Mouse (Mus musculus) lung, embryonic 15.5 days (tissue): ENCODE measurements around the gene Barhl2. TPM values are rescaled to one million over a fixed set of nuclear protein-coding genes. Genes with fewer than 3 reads are reported as not detected.

ENCODE experiments used
- ATAC-seq: fragments of 200-750 bp; cut with Nextera tagmentation; 2 replicates; pipeline ENCODE4 v1.8.0; 2017; ENCODE audit warnings: moderate number of reproducible peaks, borderline replicate concordance; ENCODE audit not compliant: low FRiP score, low TSS enrichment; ENCODE audit errors: extremely low read depth
- H3K27ac ChIP-seq: fragments of 300-500 bp; sonication (generic); 2 replicates; pipeline ENCODE4 v1.5.1; 2015; ENCODE audit warnings: moderate library complexity, mild to moderate bottlenecking, inconsistent platforms
- H3K27me3 ChIP-seq: fragments of 300-500 bp; sonication (generic); 2 replicates; pipeline ENCODE4 v1.6.1; 2015; ENCODE audit warnings: inconsistent platforms
- H3K36me3 ChIP-seq: fragments of 300-500 bp; sonication (generic); 2 replicates; pipeline ENCODE4 v1.6.1; 2015; ENCODE audit warnings: inconsistent platforms
- H3K4me1 ChIP-seq: fragments of 300-500 bp; sonication (generic); 2 replicates; pipeline ENCODE4 v1.6.1; 2015; ENCODE audit warnings: inconsistent platforms
- H3K4me2 ChIP-seq: fragments of 300-500 bp; sonication (generic); 2 replicates; pipeline ENCODE4 v1.6.1; 2015; ENCODE audit warnings: inconsistent platforms, mild to moderate bottlenecking, moderate library complexity
- H3K4me3 ChIP-seq: fragments of 300-500 bp; sonication (generic); 2 replicates; pipeline ENCODE4 v1.5.1; 2015; ENCODE audit warnings: mild to moderate bottlenecking, inconsistent platforms
- H3K9ac ChIP-seq: fragments of 300-500 bp; sonication (generic); 2 replicates; pipeline ENCODE4 v1.6.1; 2015; ENCODE audit warnings: inconsistent platforms
- H3K9me3 ChIP-seq: fragments of 300-500 bp; sonication (generic); 2 replicates; pipeline ENCODE4 v1.6.1; 2016; ENCODE audit warnings: inconsistent platforms
- WGBS: fragments of 180-500 bp; shearing (Covaris S2); methylation state at CpG from one replicate; pipeline ENCODE4 v1.1.7; 2015; 5-methylcytosine and 5-hydroxymethylcytosine counted together
- polyA plus RNA-seq: library from polyadenylated mRNA; unstranded; fragments of >200 nt; fragmentation: Nextera tagmentation; extraction: Ambion mirVana; gene quantifications from 2 replicates; pipeline ENCODE4 v1.2.1, GENCODE M21; 2015

Gene Barhl2
- not detected in 2 replicates for polyA plus RNA-seq

DNA sequence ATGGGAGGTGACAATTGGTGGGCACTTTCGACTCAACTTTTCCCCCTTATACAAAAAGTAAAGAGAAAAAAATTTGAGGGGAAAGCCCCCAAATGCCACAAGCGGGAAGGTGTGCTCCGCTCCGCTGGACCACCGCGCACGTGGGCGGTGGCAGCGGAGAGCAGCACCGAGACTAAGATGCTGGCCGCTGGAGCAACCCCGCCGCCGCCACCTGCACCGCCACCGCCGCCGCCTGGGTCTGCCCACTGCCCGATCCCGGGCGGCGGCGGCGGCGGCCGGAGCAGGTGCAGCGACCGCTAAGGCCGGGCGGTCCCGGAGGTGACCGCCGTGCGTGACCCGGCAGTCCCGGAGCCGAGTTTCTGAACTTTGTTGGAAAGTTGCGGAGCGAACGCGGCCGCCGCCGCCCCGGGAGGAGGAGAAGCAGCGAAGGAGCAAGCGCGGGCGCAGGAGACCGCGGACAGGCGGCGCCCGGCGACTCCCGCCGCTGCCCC is at the start of gene Barhl2:
TSS of gene Barhl2 (minus strand) at position 181 of the 491 bp plus-strand sequence.
- no peaks in the 10 kb centered on the region for H3K9me3 ChIP-seq
- H3K4me2 ChIP-seq: peak within 1 kb of the TSS; percentile 95
- H3K27me3 ChIP-seq: peaks cover 97% of the 10 kb centered on the region
- H3K36me3 ChIP-seq: no peaks in the 10 kb centered on the region
- WGBS: under 1% methylated on average over 40 of the region's 57 CpGs
- H3K4me1 ChIP-seq: peaks cover 23% of the 10 kb centered on the region
- H3K4me3 ChIP-seq: peak within 1 kb of the TSS; percentile 45
- H3K27ac ChIP-seq: no peak within 1 kb of the TSS
- peak; percentile 37; the same call in 1 of the 2 replicates for ATAC-seq
- H3K9ac ChIP-seq: no peak within 1 kb of the TSS; the same call in 1 of the 2 replicates

- no peak overlapping the region for H3K9ac ChIP-seq
- H3K4me3 ChIP-seq: no peak overlapping the region
- WGBS: 70% methylated on average over 5 of the region's 5 CpGs
- no peaks in the 10 kb centered on the region for H3K4me1 ChIP-seq
- no peaks in the 10 kb centered on the region for H3K9me3 ChIP-seq
- no peak overlapping the region for H3K4me2 ChIP-seq
- H3K36me3 ChIP-seq: no peaks in the 10 kb centered on the region
- H3K27me3 ChIP-seq: no peaks in the 10 kb centered on the region
- ATAC-seq: no peak
- H3K27ac ChIP-seq: no peak overlapping the region
Observed at GRCm38 (mm10) chr5:106506061-106506460, 48.1 kb upstream of the Barhl2 start.

GRCm38 (mm10) chr5:106502684-106503545 is 44.9 kb upstream of the Barhl2 start:
- no peak overlapping the region for H3K27ac ChIP-seq
- no peaks in the 10 kb centered on the region for H3K9me3 ChIP-seq
- no peaks in the 10 kb centered on the region for H3K36me3 ChIP-seq
- WGBS: 49% methylated on average over 12 of the region's 12 CpGs
- no peaks in the 10 kb centered on the region for H3K4me1 ChIP-seq
- H3K4me3 ChIP-seq: no peak overlapping the region
- no peak overlapping the region for H3K4me2 ChIP-seq
- H3K27me3 ChIP-seq: no peaks in the 10 kb centered on the region
- H3K9ac ChIP-seq: no peak overlapping the region
- peak; percentile 19; the same call in 1 of the 2 replicates for ATAC-seq

- Histone ChIP-seq H3K27me3 (no peaks in the 10 kb centered on the region), H3K9ac (no peak overlapping the region), H3K9me3 (no peaks in the 10 kb centered on the region), H3K4me2 (no peak overlapping the region), H3K36me3 (no peaks in the 10 kb centered on the region), H3K27ac (no peak overlapping the region), H3K4me1 (no peaks in the 10 kb centered on the region), H3K4me3 (no peak overlapping the region)
- ATAC-seq: no peak
- WGBS: 66% methylated on average over 7 of the region's 7 CpGs
Observed at GRCm38 (mm10) chr5:106502271-106502670, 44.3 kb upstream of the Barhl2 start.

- 52% methylated on average over 8 of the region's 8 CpGs for WGBS
- Histone ChIP-seq H3K9me3 (no peaks in the 10 kb centered on the region), H3K4me1 (no peaks in the 10 kb centered on the region), H3K36me3 (no peaks in the 10 kb centered on the region), H3K4me3 (no peak overlapping the region), H3K27me3 (no peaks in the 10 kb centered on the region), H3K9ac (no peak overlapping the region), H3K4me2 (no peak overlapping the region), H3K27ac (no peak overlapping the region)
- no peak for ATAC-seq
Observed at GRCm38 (mm10) chr5:106491771-106492170, 33.8 kb upstream of the Barhl2 start.

- Histone ChIP-seq H3K27me3 (peaks cover 91% of the 10 kb centered on the region), H3K4me1 (peaks cover 14% of the 10 kb centered on the region; the same call in 1 of the 2 replicates), H3K9me3 (no peaks in the 10 kb centered on the region), H3K27ac (no peak overlapping the region), H3K4me3 (no peak overlapping the region), H3K9ac (no peak overlapping the region), H3K4me2 (no peak overlapping the region), H3K36me3 (no peaks in the 10 kb centered on the region)
- ATAC-seq: no peak
- WGBS: 12% methylated on average over 10 of the region's 10 CpGs
Observed at GRCm38 (mm10) chr5:106472105-106472500, 14.1 kb upstream of the Barhl2 start.

DNA sequence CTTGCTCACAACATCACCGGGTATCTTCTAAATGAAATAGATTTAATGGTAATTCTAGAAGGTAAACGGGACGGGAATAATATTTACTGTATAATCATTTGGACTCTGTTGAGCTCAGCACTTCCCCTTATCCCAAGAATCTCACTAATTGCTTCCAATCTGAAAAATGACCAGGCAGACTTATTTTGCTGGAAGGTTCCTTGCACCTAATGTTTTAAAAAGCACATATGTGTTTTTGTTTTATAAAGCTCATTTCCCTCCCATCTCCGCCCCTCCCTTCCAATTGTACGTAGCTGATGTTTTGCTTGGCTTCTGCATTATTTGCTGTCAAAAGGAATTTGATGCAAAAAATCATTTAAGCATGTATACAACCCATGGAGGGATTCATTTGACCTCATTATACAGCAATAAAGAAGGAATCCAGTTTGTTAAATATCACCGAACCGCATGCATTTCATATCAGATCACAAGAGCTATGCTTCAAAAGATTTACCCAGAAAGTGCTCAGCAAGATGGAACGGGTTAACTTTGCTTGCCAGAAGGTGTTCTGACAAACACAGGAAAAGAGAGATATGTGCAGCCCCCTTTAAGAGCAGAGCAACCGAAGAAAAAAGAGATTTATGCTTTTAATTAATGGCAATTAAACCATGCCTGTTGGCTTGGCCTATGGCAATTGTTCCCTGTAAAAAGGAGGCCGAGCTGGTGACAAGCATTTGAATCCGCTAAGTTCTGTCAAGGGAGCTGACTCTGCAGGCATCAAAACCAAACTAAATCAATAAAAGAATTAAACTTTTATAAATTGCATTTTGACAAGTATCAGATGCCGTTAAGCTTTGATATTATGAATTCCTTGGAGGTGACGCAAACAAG is 13.5 kb upstream of the Barhl2 start:
- Histone ChIP-seq H3K9ac (no peak overlapping the region), H3K9me3 (no peaks in the 10 kb centered on the region), H3K4me1 (peaks cover 14% of the 10 kb centered on the region; the same call in 1 of the 2 replicates), H3K27ac (no peak overlapping the region), H3K36me3 (no peaks in the 10 kb centered on the region), H3K27me3 (peaks cover 95% of the 10 kb centered on the region), H3K4me2 (no peak overlapping the region), H3K4me3 (no peak overlapping the region)
- ATAC-seq: no peak
- 16% methylated on average over 13 of the region's 13 CpGs for WGBS

GRCm38 (mm10) chr5:106465129-106465790 is 7.3 kb upstream of the Barhl2 start:
- no peak overlapping the region for H3K4me3 ChIP-seq
- ATAC-seq: no peak
- 2% methylated on average over 31 of the region's 31 CpGs for WGBS
- peaks cover 100% of the 10 kb centered on the region for H3K27me3 ChIP-seq
- H3K9me3 ChIP-seq: no peaks in the 10 kb centered on the region
- no peaks in the 10 kb centered on the region for H3K36me3 ChIP-seq
- H3K27ac ChIP-seq: no peak overlapping the region
- H3K4me1 ChIP-seq: peaks cover 9% of the 10 kb centered on the region; the same call in 1 of the 2 replicates
- H3K4me2 ChIP-seq: no peak overlapping the region
- no peak overlapping the region for H3K9ac ChIP-seq

GRCm38 (mm10) chr5:106464336-106465128 is 6.6 kb upstream of the Barhl2 start:
- H3K4me2 ChIP-seq: no peak overlapping the region
- no peak overlapping the region for H3K4me3 ChIP-seq
- no peak for ATAC-seq
- whole genome bisulfite sequencing: 2% methylated on average over 24 of the region's 24 CpGs
- no peak overlapping the region for H3K9ac ChIP-seq
- H3K9me3 ChIP-seq: no peaks in the 10 kb centered on the region
- H3K27me3 ChIP-seq: peaks cover 100% of the 10 kb centered on the region
- H3K27ac ChIP-seq: no peak overlapping the region
- H3K36me3 ChIP-seq: no peaks in the 10 kb centered on the region
- peaks cover 1% of the 10 kb centered on the region; the same call in 1 of the 2 replicates for H3K4me1 ChIP-seq

GRCm38 (mm10) chr5:106463661-106464191 is 5.8 kb upstream of the Barhl2 start:
- 1% methylated on average over 25 of the region's 25 CpGs for WGBS
- H3K9ac ChIP-seq: no peak overlapping the region
- no peaks in the 10 kb centered on the region for H3K9me3 ChIP-seq
- no peak overlapping the region for H3K4me2 ChIP-seq
- H3K4me1 ChIP-seq: peaks cover 6% of the 10 kb centered on the region
- H3K27ac ChIP-seq: no peak overlapping the region
- H3K36me3 ChIP-seq: no peaks in the 10 kb centered on the region
- H3K27me3 ChIP-seq: peaks cover 100% of the 10 kb centered on the region
- ATAC-seq: no peak
- no peak overlapping the region for H3K4me3 ChIP-seq
